Mouse (Mus musculus) kidney, postnatal 0 days (tissue): ENCODE measurements around the gene Rps2. TPM values are rescaled to one million over a fixed set of nuclear protein-coding genes. Genes with fewer than 3 reads are reported as not detected.
A peak's percentile ranks its signal among the peaks of the same experiment; 100 is the strongest.

ENCODE experiments used
- ATAC-seq: fragments of 200-750 bp; cut with Nextera tagmentation; replicated peaks from 2 replicates; pipeline ENCODE4 v1.8.0; 2017; ENCODE audit warnings: low read depth, moderate number of reproducible peaks, moderate TSS enrichment, moderate library complexity; ENCODE audit not compliant: low FRiP score
- DNase-seq: peaks from one replicate; pipeline ENCODE4 v3.0.0-alpha.2; 2016; ENCODE audit warnings: low spot score
- H3K27ac ChIP-seq: fragments of 300-500 bp; sonication (generic); 2 replicates; pipeline ENCODE4 v1.5.1; 2014; ENCODE audit warnings: mild to moderate bottlenecking
- H3K27me3 ChIP-seq: fragments of 300-500 bp; sonication (generic); 2 replicates; pipeline ENCODE4 v1.6.1; 2014; ENCODE audit warnings: low read length, mixed read lengths; ENCODE audit not compliant: insufficient read depth
- H3K36me3 ChIP-seq: fragments of 300-500 bp; sonication (generic); 2 replicates; pipeline ENCODE4 v1.6.1; 2014; ENCODE audit warnings: low read length, mixed read lengths; ENCODE audit not compliant: insufficient read depth
- H3K4me1 ChIP-seq: fragments of 300-500 bp; sonication (generic); replicated peaks from 2 replicates; pipeline ENCODE4 v1.6.1; 2014; ENCODE audit warnings: antibody characterized with exemption, low read length, mixed read lengths; ENCODE audit not compliant: insufficient read depth
- H3K4me2 ChIP-seq: fragments of 300-500 bp; sonication (generic); 2 replicates; pipeline ENCODE4 v1.6.1; 2014; ENCODE audit warnings: mild to moderate bottlenecking, low read length, moderate library complexity, mixed read lengths
- H3K4me3 ChIP-seq: fragments of 300-500 bp; sonication (generic); replicated peaks from 2 replicates; pipeline ENCODE4 v1.5.1; 2014; ENCODE audit warnings: low read depth, low read length
- H3K9ac ChIP-seq: fragments of 300-500 bp; sonication (generic); 2 replicates; pipeline ENCODE4 v1.6.1; 2014; ENCODE audit warnings: low read depth, low read length
- H3K9me3 ChIP-seq: fragments of 300-500 bp; sonication (generic); replicated peaks from 2 replicates; pipeline ENCODE4 v1.6.1; 2016; ENCODE audit warnings: low read length, inconsistent platforms, mixed read lengths
- CTCF ChIP-seq: IDR thresholded peaks from 2 replicates; pipeline ENCODE4 v1.5.1; 2016; ENCODE audit warnings: antibody characterized with exemption, low read depth, mild to moderate bottlenecking, moderate library complexity
- WGBS: fragments of 180-500 bp; shearing (Covaris S2); extraction: QIAGEN DNeasy Blood & Tissue Kit; methylation state at CpG from one replicate; pipeline ENCODE4 v1.1.7; 2014; 5-methylcytosine and 5-hydroxymethylcytosine counted together
- polyA plus RNA-seq: library from polyadenylated mRNA; unstranded; fragments of >200 nt; fragmentation: Nextera tagmentation; extraction: Ambion mirVana; gene quantifications from 2 replicates; pipeline ENCODE4 v1.2.1, GENCODE M21; 2015

Rps2 gene
- polyA plus RNA-seq, 1 experiment from 2014 or later = 1,460 TPM

GRCm38 (mm10) chr17:24728184-24728583, 10.3 kb downstream of the Rps2 start:
- WGBS = 66% methylated on average over 17 of the region's 17 CpGs
- Histone ChIP-seq H3K27me3 (no peaks in the 10 kb centered on the region), H3K36me3 (no peaks in the 10 kb centered on the region), H3K4me2 (no peak overlapping the region), H3K4me3 (no peak overlapping the region), H3K9me3 (no peaks in the 10 kb centered on the region), H3K9ac (no peak overlapping the region), H3K4me1 (no peaks in the 10 kb centered on the region), H3K27ac (no peak overlapping the region)
- no peak for TF ChIP-seq CTCF
- DNase-seq (no peak), ATAC-seq (no peak)

DNA sequence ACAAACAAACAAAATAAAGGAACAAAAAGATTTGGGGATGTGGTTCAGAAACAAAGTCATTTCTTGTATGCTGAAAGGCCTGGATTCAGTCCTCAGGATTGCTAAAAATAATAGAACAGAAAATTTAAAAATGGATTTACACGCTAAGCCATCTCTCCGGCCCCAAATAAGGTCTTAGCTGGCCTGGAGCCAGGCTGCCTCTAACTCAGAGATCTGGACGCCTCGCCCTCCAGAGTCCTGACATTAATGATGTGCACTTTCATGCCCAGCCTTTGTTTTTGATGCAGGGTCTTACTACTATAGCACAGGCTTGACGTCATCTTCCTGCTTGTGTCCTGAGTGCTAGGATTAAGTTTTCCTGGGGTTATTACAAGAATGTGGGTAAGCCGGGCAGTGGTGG, 11.2 kb downstream of the Rps2 start:
- Histone ChIP-seq H3K27ac (no peak overlapping the region), H3K4me3 (no peak overlapping the region), H3K9ac (no peak overlapping the region), H3K4me2 (no peak overlapping the region), H3K36me3 (no peaks in the 10 kb centered on the region), H3K27me3 (no peaks in the 10 kb centered on the region), H3K9me3 (no peaks in the 10 kb centered on the region), H3K4me1 (no peaks in the 10 kb centered on the region)
- TF ChIP-seq CTCF = no peak
- ATAC-seq (no peak), DNase-seq (no peak)
- WGBS = 69% methylated on average over 6 of the region's 6 CpGs

DNA sequence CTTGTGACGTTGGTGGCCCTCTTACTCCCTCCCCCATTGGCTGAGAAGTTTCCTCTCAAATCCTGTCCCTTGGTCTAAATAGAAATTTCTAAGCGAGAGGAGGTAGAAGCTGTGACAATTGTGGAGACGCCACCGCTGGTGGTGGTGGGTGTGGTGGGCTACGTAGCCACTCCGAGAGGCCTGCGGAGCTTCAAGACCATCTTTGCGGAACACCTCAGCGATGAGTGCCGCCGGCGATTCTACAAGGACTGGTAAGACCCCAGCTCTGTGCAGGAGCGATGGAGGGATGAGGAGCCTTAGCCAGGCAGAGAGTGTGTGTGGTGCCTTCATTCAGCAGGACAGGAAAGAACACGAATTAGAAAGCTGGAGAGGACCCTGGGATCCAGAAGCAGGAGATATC, 12.9 kb downstream of the Rps2 start:
- Histone ChIP-seq H3K9ac (no peak overlapping the region), H3K4me3 (no peak overlapping the region), H3K4me2 (no peak overlapping the region), H3K36me3 (no peaks in the 10 kb centered on the region), H3K27ac (no peak overlapping the region), H3K4me1 (peaks cover 1% of the 10 kb centered on the region), H3K27me3 (no peaks in the 10 kb centered on the region), H3K9me3 (no peaks in the 10 kb centered on the region)
- no peak for TF ChIP-seq CTCF
- 83% methylated on average over 14 of the region's 14 CpGs for WGBS
- ATAC-seq = no peak
- DNase-seq = no peak

GRCm38 (mm10) chr17:24732233-24732935, 14.5 kb downstream of the Rps2 start:
- Histone ChIP-seq H3K4me2 (no peak overlapping the region), H3K9me3 (no peaks in the 10 kb centered on the region), H3K9ac (no peak overlapping the region), H3K4me1 (peaks cover 12% of the 10 kb centered on the region), H3K4me3 (no peak overlapping the region), H3K27ac (no peak overlapping the region), H3K36me3 (no peaks in the 10 kb centered on the region), H3K27me3 (no peaks in the 10 kb centered on the region)
- no peak for TF ChIP-seq CTCF
- ATAC-seq (no peak), DNase-seq (no peak)
- 71% methylated on average over 12 of the region's 12 CpGs for WGBS

DNA sequence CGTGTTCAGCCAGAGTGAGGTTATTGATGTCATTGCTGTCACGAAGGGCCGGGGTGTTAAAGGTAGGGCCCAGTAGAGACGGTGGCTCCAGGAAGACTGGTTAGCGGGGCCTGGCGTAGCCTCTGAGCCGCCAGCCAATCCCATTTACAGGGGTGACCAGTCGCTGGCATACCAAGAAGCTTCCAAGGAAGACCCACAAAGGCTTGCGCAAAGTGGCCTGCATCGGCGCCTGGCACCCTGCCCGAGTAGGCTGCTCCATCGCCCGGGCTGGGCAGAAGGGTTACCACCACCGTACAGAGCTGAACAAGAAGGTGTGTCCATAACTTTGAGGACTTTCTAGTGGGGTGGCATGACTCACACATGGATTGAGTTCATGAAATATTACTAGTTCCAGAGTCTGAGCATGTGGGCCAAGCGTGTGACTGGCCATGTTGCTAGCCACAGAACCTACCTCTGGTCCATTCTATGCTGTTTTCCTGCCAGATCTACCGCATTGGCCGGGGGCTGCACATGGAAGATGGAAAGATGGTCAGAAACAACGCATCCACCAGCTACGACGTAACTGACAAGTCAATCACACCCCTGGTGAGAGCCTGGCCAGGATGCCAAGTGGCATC, 15.6 kb downstream of the Rps2 start:
- H3K27me3 ChIP-seq = no peaks in the 10 kb centered on the region
- H3K4me3 ChIP-seq = no peak overlapping the region
- no peak overlapping the region for H3K27ac ChIP-seq
- peaks cover 13% of the 10 kb centered on the region for H3K4me1 ChIP-seq
- WGBS = 90% methylated on average over 21 of the region's 21 CpGs
- no peak overlapping the region for H3K4me2 ChIP-seq
- H3K9ac ChIP-seq = no peak overlapping the region
- H3K36me3 ChIP-seq = no peaks in the 10 kb centered on the region
- no peak for DNase-seq
- no peak for TF ChIP-seq CTCF
- ATAC-seq = no peak
- no peaks in the 10 kb centered on the region for H3K9me3 ChIP-seq

GRCm38 (mm10) chr17:24734513-24734912, 16.6 kb downstream of the Rps2 start:
- peaks cover 13% of the 10 kb centered on the region for H3K4me1 ChIP-seq
- 92% methylated on average over 1 of the region's 1 CpGs for WGBS
- H3K4me3 ChIP-seq = no peak overlapping the region
- ATAC-seq = no peak
- H3K27me3 ChIP-seq = no peaks in the 10 kb centered on the region
- DNase-seq = no peak
- H3K9me3 ChIP-seq = no peaks in the 10 kb centered on the region
- no peaks in the 10 kb centered on the region for H3K36me3 ChIP-seq
- H3K4me2 ChIP-seq = no peak overlapping the region
- H3K27ac ChIP-seq = no peak overlapping the region
- no peak overlapping the region for H3K9ac ChIP-seq
- TF ChIP-seq CTCF = peak; percentile 40
